Mouse (Mus musculus) liver, embryonic 14.5 days (tissue): ENCODE results near the gene Tmem104. TPM values are rescaled to one million over a fixed set of nuclear protein-coding genes. Genes with fewer than 3 reads are reported as not detected.

Source experiments
- ATAC-seq: fragments of 200-750 bp; cut with Nextera tagmentation; 2 replicates; pipeline ENCODE4 v1.8.0; 2017; ENCODE audit warnings: moderate number of reproducible peaks, mild to moderate bottlenecking, moderate library complexity; ENCODE audit not compliant: insufficient read depth
- DNase-seq, 3 experiments: peaks; one replicate each; pipeline ENCODE4 v3.0.0-alpha.2; 2012 to 2013; ENCODE audit warnings: low read depth in 3 of 3, low spot score in 3 of 3
- H3K27ac ChIP-seq: fragments of 300-500 bp; sonication (generic); 2 replicates; pipeline ENCODE4 v1.5.1; 2014; ENCODE audit warnings: moderate library complexity, mild to moderate bottlenecking, control low read depth, inconsistent platforms
- H3K27me3 ChIP-seq: fragments of 300-500 bp; sonication (generic); 2 replicates; pipeline ENCODE4 v1.6.1; 2014; ENCODE audit warnings: mild to moderate bottlenecking, low read length, moderate library complexity; ENCODE audit not compliant: control insufficient read depth, insufficient read depth
- H3K36me3 ChIP-seq: fragments of 300-500 bp; sonication (generic); replicated peaks from 2 replicates; pipeline ENCODE4 v1.6.1; 2014; ENCODE audit warnings: low read depth; ENCODE audit not compliant: control insufficient read depth, insufficient read depth
- H3K4me1 ChIP-seq, 2 experiments: fragments of 200-500 bp in 1 of 2; fragments of 300-500 bp in 1 of 2; sonication (generic) in 1 of 2; replicated peaks; 2 replicates each; pipeline ENCODE4 v1.6.1; 2012 to 2014; ENCODE audit warnings: antibody characterized with exemption in 1 of 2, inconsistent platforms in 1 of 2, low read length in 1 of 2; ENCODE audit not compliant: control insufficient read depth in 2 of 2, insufficient read depth in 2 of 2
- H3K4me2 ChIP-seq: fragments of 300-500 bp; sonication (generic); 2 replicates; pipeline ENCODE4 v1.6.1; 2014; ENCODE audit warnings: low read depth, mild to moderate bottlenecking, control low read depth, moderate library complexity
- H3K4me3 ChIP-seq, 2 experiments: fragments of 200-500 bp in 1 of 2; fragments of 300-500 bp in 1 of 2; sonication (generic) in 1 of 2; 2 replicates each; pipeline ENCODE4 v1.5.1; 2012 to 2014; ENCODE audit warnings: low read depth in 2 of 2, low read length in 2 of 2, mild to moderate bottlenecking in 2 of 2, control low read depth in 1 of 2, inconsistent platforms in 1 of 2, moderate library complexity in 1 of 2; ENCODE audit not compliant: insufficient read depth in 1 of 2
- H3K9ac ChIP-seq: fragments of 300-500 bp; sonication (generic); replicated peaks from 2 replicates; pipeline ENCODE4 v1.6.1; 2014; ENCODE audit warnings: mild to moderate bottlenecking, control low read depth, moderate library complexity
- H3K9me3 ChIP-seq: fragments of 300-500 bp; sonication (generic); 2 replicates; pipeline ENCODE4 v1.6.1; 2016; ENCODE audit warnings: low read length, mixed read lengths; ENCODE audit not compliant: control insufficient read depth
- CTCF ChIP-seq: IDR thresholded peaks from 2 replicates; pipeline ENCODE4 v1.5.1; 2016; ENCODE audit warnings: antibody characterized with exemption, low read depth, control low read depth
- EP300 ChIP-seq: IDR thresholded peaks from 2 replicates; pipeline ENCODE4 v1.6.1; 2016; ENCODE audit warnings: antibody characterized with exemption, low read depth
- WGBS: fragments of 180-500 bp; shearing (Covaris S2); extraction: QIAGEN DNeasy Blood & Tissue Kit; methylation state at CpG from one replicate; pipeline ENCODE4 v1.1.7; 2014; ENCODE audit not compliant: insufficient replicate concordance; 5-methylcytosine and 5-hydroxymethylcytosine counted together
- polyA plus RNA-seq, 2 experiments: library from polyadenylated mRNA; depleted of rRNA in 1 of 2; stranded (reverse) in 1 of 2; unstranded in 1 of 2; fragments of >200 nt; fragmentation: Nextera tagmentation in 1 of 2; extraction: Ambion mirVana in 1 of 2; gene quantifications; 2 replicates each; pipeline versions ENCODE4 v1.2.1 to v1.2.3; 2012 to 2014

The Tmem104 gene
- polyA plus RNA-seq, 2 experiments = 1.7 to 4.0 TPM

DNA sequence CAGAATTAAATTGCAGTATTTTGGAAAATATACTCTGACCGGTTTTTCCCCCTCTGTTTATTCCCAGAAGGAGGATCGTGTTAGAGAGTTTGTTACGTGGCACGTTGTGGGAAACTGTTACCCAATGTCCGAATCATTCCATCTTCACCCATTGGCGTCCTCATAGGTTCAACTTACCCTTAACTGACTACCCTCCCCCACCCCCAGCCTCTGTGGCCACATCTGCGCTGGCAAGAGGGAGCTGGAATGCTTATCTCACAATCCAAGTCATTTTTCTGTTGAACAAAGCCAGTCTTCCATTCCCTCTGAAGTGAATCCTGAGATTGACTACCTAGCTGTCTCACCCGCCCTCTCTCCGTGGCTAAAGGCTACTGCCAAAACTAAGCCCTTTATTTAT lies 25.1 kb upstream of the Tmem104 start:
- H3K4me3 ChIP-seq = peak overlapping the region in 1 of 2 experiments; percentile 90; a peak in 2 of 4 replicates
- no peak overlapping the region; the same call in 1 of the 2 replicates for H3K27ac ChIP-seq
- no peaks in the 10 kb centered on the region for H3K36me3 ChIP-seq
- H3K27me3 ChIP-seq = peaks cover 5% of the 10 kb centered on the region
- no peak for DNase-seq
- H3K9me3 ChIP-seq = no peaks in the 10 kb centered on the region
- no peak for TF ChIP-seq CTCF
- no peak for TF ChIP-seq EP300
- peaks cover 12 to 23% of the 10 kb centered on the region in 2 experiments for H3K4me1 ChIP-seq
- 16% methylated on average over 9 of the region's 9 CpGs for WGBS
- H3K4me2 ChIP-seq = peak overlapping the region; percentile 90
- no peak for ATAC-seq
- no peak overlapping the region; the same call in 1 of the 2 replicates for H3K9ac ChIP-seq

DNA sequence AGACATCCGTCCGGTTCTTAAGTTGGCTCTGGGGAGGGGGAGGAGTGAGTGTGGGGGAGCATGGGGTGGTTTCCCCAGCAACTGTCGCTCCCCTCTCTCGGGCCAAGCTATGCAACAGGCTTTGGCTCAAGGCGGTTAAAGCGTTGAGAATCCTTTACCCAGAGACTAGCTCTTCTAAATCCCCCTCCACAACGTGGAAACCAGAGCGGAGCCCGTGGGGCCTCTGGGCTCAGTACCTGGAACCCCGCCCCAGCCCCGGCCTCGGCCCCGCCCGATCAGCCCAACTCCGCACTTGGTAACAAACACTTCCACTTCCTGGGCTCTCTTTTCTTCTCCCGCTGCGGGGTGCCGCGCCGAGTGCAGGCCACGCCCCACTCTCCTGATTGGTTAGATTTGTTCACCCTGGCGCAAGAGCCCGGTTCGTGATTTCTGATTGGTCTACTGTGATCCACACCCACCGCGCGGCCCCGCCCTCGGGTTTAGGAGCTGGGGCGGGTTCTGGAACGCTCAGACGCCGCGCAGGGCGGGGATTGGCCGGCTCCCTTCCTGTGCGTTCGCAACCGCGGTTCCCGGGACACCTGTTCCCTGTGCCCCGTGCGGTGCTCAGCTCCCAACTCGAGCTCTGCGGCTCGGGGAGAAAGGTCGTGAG lies 24.3 kb upstream of the Tmem104 start, which contains the start of gene Slc9a3r1:
Slc9a3r1 (plus strand) TSS at position 510 of the 649 bp plus-strand sequence.
- DNase-seq = peak; percentile 97
- TF ChIP-seq CTCF (no peak), EP300 (no peak)
- peak; percentile 93 for ATAC-seq
- H3K4me3 ChIP-seq = peak within 1 kb of the TSS; percentile 71 to 90
- H3K4me2 ChIP-seq = peak within 1 kb of the TSS; percentile 90
- H3K4me1 ChIP-seq = peaks cover 12 to 25% of the 10 kb centered on the region in 2 experiments
- under 1% methylated on average over 47 of the region's 47 CpGs for WGBS
- no peaks in the 10 kb centered on the region for H3K36me3 ChIP-seq
- H3K9ac ChIP-seq = peak within 1 kb of the TSS; percentile 81
- H3K27ac ChIP-seq = no peak within 1 kb of the TSS; the same call in none of the 2 replicates
- no peaks in the 10 kb centered on the region for H3K9me3 ChIP-seq
- H3K27me3 ChIP-seq = peaks cover 5% of the 10 kb centered on the region

DNA sequence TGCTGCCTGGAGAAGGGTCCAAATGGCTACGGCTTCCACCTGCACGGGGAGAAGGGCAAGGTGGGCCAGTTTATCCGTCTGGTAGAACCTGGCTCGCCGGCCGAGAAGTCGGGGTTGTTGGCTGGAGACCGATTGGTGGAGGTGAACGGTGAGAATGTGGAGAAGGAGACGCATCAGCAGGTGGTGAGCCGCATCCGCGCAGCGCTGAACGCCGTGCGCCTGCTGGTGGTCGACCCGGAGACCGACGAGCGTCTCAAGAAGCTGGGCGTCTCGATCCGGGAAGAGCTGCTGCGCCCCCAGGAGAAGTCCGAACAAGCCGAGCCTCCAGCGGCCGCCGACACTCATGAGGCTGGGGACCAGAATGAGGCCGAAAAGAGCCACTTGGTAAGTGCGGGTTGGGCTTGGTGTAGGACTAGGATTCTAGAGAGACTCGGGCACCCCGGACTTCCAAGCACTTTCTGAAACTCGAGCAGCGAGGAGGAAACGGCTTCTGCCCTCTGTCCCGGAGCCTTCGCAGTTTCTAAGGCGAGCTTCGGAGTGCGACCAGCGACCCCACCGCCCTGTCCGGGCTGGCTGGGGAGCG lies 23.6 kb upstream of the Tmem104 start:
- Histone ChIP-seq H3K4me2 (peak overlapping the region; percentile 90), H3K9me3 (no peaks in the 10 kb centered on the region), H3K27me3 (peaks cover 5% of the 10 kb centered on the region), H3K4me3 (peak overlapping the region; percentile 71 to 90), H3K4me1 (peaks cover 12 to 25% of the 10 kb centered on the region in 2 experiments), H3K9ac (peak overlapping the region; percentile 81), H3K27ac (no peak overlapping the region), H3K36me3 (no peaks in the 10 kb centered on the region)
- peak; percentile 34; the same call in 1 of the 2 replicates for TF ChIP-seq CTCF
- TF ChIP-seq EP300 = no peak
- under 1% methylated on average over 47 of the region's 47 CpGs for WGBS
- no peak for DNase-seq
- peak; percentile 17; the same call in 1 of the 2 replicates for ATAC-seq

DNA sequence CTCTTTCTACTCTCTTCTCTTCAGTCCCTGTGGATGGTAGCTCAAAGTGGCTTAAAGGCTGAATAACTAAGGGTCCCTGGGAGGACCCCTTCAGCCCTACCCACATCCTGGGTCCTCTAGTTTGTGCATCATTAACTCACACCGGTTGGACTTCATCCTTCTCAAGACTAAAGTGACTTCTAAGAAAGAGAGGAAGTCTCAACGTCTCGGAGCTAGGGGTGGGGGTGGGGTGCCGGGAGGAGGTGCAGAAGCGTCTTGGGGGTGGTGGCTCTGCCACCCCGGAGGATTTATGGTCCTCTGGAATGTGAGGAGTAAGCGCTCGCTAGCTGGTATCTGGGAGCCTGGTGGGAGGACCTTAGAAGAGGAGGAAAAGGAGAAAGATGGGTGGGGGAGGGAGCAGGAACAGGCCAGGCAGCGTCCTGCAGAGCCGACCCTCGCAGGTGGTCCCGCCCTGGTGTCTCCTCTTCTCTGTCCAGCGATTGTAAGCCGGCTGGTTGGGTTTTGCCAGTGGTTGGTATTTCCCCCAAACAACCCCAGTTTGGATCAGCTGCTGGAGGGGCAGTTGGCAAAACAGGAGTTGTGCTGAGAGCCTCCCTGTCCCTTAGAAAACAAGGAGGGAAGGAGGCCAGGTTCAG lies 22.8 kb upstream of the Tmem104 start:
- DNase-seq (no peak), ATAC-seq (no peak)
- Histone ChIP-seq H3K9ac (peak overlapping the region; percentile 81), H3K9me3 (no peaks in the 10 kb centered on the region), H3K27me3 (peaks cover 5% of the 10 kb centered on the region), H3K4me3 (peak overlapping the region; percentile 71 to 90), H3K27ac (no peak overlapping the region), H3K4me1 (peaks cover 12 to 25% of the 10 kb centered on the region in 2 experiments), H3K36me3 (no peaks in the 10 kb centered on the region), H3K4me2 (peak overlapping the region; percentile 90)
- 0% methylated on average over 14 of the region's 14 CpGs for WGBS
- no peak for TF ChIP-seq EP300
- TF ChIP-seq CTCF = no peak

- Histone ChIP-seq H3K4me1 (peaks cover 12 to 25% of the 10 kb centered on the region in 2 experiments), H3K4me2 (peak overlapping the region; percentile 90), H3K9me3 (no peaks in the 10 kb centered on the region), H3K27me3 (peaks cover 5% of the 10 kb centered on the region), H3K4me3 (peak overlapping the region; percentile 71 to 90), H3K27ac (no peak overlapping the region), H3K9ac (no peak overlapping the region), H3K36me3 (no peaks in the 10 kb centered on the region)
- TF ChIP-seq EP300 = no peak
- no peak for TF ChIP-seq CTCF
- ATAC-seq = no peak
- no peak for DNase-seq
- 14% methylated on average over 9 of the region's 9 CpGs for WGBS
These were observed 22.3 kb upstream of the Tmem104 start for GRCm38 (mm10) chr11:115164976-115165374.
